Mouse (Mus musculus) heart, embryonic 11.5 days (tissue): ENCODE data around the gene Cobll1. TPM values are rescaled to one million over a fixed set of nuclear protein-coding genes. Genes with fewer than 3 reads are reported as not detected.
"Not testable (repeated sequence)": the region's sequence is repeated elsewhere in the genome, so short reads cannot be mapped to it uniquely, and the experiment has no call there.

ENCODE experiments used
- ATAC-seq: fragments of 200-750 bp; cut with Nextera tagmentation; replicated peaks from 2 replicates; pipeline ENCODE4 v1.8.0; 2017; ENCODE audit warnings: moderate library complexity; ENCODE audit not compliant: insufficient number of reproducible peaks, low FRiP score, low TSS enrichment
- H3K27ac ChIP-seq: fragments of 300-500 bp; sonication (generic); 2 replicates; pipeline ENCODE4 v1.5.1; 2014; ENCODE audit warnings: mild to moderate bottlenecking, low read depth, low read length
- H3K27me3 ChIP-seq: fragments of 300-500 bp; sonication (generic); 2 replicates; pipeline ENCODE4 v1.6.1; 2014; ENCODE audit warnings: mild to moderate bottlenecking, low read length, mixed read lengths; ENCODE audit not compliant: control insufficient read depth, insufficient read depth
- H3K36me3 ChIP-seq: fragments of 300-500 bp; sonication (generic); 2 replicates; pipeline ENCODE4 v1.6.1; 2014; ENCODE audit warnings: mild to moderate bottlenecking, low read length, moderate library complexity, mixed read lengths; ENCODE audit not compliant: control insufficient read depth, insufficient read depth
- H3K4me1 ChIP-seq: fragments of 300-500 bp; sonication (generic); 2 replicates; pipeline ENCODE4 v1.6.1; 2014; ENCODE audit warnings: low read length; ENCODE audit not compliant: control insufficient read depth, insufficient read depth
- H3K4me2 ChIP-seq: fragments of 300-500 bp; sonication (generic); 2 replicates; pipeline ENCODE4 v1.6.1; 2014; ENCODE audit warnings: mild to moderate bottlenecking, moderate library complexity
- H3K4me3 ChIP-seq: fragments of 300-500 bp; sonication (generic); 2 replicates; pipeline ENCODE4 v1.5.1; 2014; ENCODE audit warnings: low read depth, low read length
- H3K9ac ChIP-seq: fragments of 300-500 bp; sonication (generic); 2 replicates; pipeline ENCODE4 v1.6.1; 2014; ENCODE audit warnings: mild to moderate bottlenecking, low read depth, low read length, moderate library complexity
- H3K9me3 ChIP-seq: fragments of 300-500 bp; sonication (generic); replicated peaks from 2 replicates; pipeline ENCODE4 v1.6.1; 2016; ENCODE audit warnings: low read length; ENCODE audit not compliant: control insufficient read depth
- WGBS: fragments of 180-500 bp; shearing (Covaris S2); extraction: QIAGEN DNeasy Blood & Tissue Kit; methylation state at CpG from one replicate; pipeline ENCODE4 v1.1.7; 2014; ENCODE audit not compliant: insufficient replicate concordance; 5-methylcytosine and 5-hydroxymethylcytosine counted together
- polyA plus RNA-seq: library from polyadenylated mRNA; unstranded; fragments of >200 nt; fragmentation: Nextera tagmentation; extraction: Ambion mirVana; gene quantifications from 2 replicates; pipeline ENCODE4 v1.2.1, GENCODE M21; 2014

Cobll1 gene
- polyA plus RNA-seq, 1 experiment from 2014 or later: 9.9 TPM

DNA sequence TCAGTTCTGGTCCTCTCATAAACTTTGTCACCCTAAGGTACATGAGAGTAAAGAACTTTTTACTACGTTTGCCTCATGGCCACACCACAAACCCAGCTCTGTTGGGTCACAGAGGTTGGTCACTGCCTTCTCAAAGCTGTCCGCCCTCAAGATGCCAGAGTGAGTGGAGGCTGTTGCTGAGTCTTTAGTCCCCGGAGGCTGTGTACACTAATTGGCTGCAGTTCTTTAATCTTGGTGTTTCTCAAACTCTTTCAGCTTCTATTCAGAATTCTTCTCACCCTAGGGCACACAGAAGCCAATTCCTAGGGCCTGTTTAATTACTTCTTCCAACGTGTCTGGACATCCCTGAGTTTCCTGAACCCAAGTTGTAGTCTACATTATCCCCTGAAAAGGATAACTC, 28.6 kb upstream of the Cobll1 start:
- Histone ChIP-seq H3K4me1 (peaks cover 3% of the 10 kb centered on the region; the same call in 1 of the 2 replicates), H3K27ac (no peak overlapping the region), H3K9ac (no peak overlapping the region), H3K36me3 (no peaks in the 10 kb centered on the region), H3K27me3 (no peaks in the 10 kb centered on the region), H3K4me3 (no peak overlapping the region), H3K4me2 (no peak overlapping the region), H3K9me3 (no peaks in the 10 kb centered on the region)
- no peak for ATAC-seq
- 65% methylated on average over 4 of the region's 4 CpGs for WGBS

DNA sequence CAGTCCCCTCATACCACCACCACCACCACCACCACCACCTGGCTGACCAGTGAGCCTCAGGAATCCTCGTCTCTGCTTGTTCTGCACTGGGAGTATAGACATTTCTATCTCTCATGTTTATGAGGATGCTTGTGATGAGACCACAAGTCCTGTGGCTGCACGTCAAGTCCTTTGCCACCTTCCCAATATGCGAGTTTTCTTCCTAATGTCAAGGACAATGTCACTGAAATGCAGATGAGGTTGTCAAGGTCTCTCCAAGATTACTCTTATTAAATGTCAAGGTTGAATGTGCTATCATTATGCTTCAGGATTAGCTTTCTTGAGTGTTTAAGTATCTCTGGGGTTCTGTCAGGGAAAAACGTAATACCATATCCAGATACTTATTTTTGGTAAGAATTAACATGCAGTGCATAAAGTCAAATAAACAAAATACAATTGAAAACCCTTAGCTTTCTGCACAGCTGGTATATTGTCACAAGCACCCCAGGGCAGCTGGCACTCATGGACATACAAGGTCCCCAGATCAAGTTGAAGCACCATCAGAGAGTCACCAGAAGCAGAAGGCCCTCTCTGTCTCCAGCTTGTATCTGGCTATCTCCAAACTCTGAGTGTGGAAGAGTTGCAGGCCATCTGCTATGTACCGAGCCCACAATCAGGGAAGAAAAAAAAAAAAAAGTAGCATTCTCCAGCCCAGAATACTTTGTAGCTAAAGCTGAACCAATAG, 27.5 kb upstream of the Cobll1 start:
- Histone ChIP-seq H3K36me3 (no peaks in the 10 kb centered on the region), H3K27me3 (no peaks in the 10 kb centered on the region), H3K4me2 (no peak overlapping the region), H3K9ac (no peak overlapping the region), H3K4me3 (no peak overlapping the region), H3K9me3 (no peaks in the 10 kb centered on the region), H3K27ac (no peak overlapping the region), H3K4me1 (peaks cover 3% of the 10 kb centered on the region; the same call in 1 of the 2 replicates)
- 68% methylated on average over 5 of the region's 5 CpGs for WGBS
- ATAC-seq: no peak

DNA sequence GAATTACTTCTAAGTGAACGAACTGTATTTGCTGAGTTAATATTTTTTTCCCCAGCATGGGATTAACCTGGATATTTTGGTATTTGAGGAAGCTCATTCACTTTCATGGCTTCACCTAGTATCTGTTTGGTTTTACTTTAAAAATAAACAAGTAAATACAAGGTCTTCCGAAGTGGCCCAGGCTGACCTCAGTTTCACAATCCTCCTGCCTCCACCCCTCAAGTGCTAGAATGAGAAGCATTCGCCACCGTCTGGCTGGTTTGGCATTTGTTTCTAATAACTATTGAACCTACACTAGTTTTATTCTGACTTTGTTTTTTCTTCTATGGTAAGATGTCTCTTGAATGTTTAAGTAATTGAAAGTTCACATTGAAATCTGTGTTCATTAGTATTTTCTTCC, 23.0 kb upstream of the Cobll1 start:
- H3K27ac ChIP-seq: no peak overlapping the region
- H3K36me3 ChIP-seq: no peaks in the 10 kb centered on the region
- no peaks in the 10 kb centered on the region for H3K9me3 ChIP-seq
- H3K4me2 ChIP-seq: no peak overlapping the region
- WGBS: 69% methylated on average over 4 of the region's 4 CpGs
- no peak for ATAC-seq
- H3K9ac ChIP-seq: no peak overlapping the region
- no peaks in the 10 kb centered on the region for H3K27me3 ChIP-seq
- H3K4me3 ChIP-seq: no peak overlapping the region
- peaks cover 3% of the 10 kb centered on the region; the same call in 1 of the 2 replicates for H3K4me1 ChIP-seq

DNA sequence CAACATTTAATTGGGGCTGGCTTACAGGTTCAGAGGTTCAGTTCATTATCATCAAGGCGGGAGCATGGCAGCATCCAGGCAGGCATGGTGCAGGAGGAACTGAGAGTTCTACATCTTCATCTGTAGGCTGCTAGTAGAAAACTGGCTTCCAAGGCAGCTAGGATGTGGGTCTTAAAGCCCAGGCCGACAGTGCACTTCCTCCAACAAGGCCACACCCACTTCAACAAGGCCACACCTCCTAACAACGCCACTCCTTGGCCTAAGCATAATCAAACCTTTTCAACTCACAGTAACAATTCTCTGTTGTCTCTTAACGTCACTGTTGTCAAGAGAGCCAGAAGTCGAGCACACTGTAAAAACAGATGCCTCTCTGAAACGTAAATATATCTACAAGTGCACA, 21.6 kb upstream of the Cobll1 start:
- H3K36me3 ChIP-seq, ATAC-seq, H3K9ac ChIP-seq, H3K27ac ChIP-seq, H3K27me3 ChIP-seq, H3K9me3 ChIP-seq, H3K4me2 ChIP-seq, H3K4me1 ChIP-seq, H3K4me3 ChIP-seq: not testable (repeated sequence)
- 64% methylated on average over 6 of the region's 6 CpGs for WGBS

DNA sequence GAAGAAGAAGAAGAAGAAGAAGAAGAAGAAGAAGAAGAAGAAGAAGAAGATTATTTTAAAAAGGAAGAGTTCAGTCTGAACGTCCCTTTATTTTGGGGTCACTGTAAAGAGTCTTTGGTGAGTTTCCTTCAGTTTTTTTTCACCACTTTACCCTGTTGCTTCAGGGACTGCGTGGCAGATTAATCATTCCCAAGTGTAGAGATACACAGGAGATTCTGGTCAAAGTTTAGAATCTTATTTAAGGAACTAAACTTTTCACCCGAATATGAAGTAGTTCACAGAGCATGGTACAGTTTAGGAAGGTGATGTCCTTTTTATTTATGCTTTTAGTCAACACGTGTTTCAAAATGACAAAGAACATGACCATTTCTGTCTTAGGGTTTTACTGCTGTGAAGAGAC, 21.2 kb upstream of the Cobll1 start:
- ATAC-seq: no peak
- Histone ChIP-seq H3K27ac (no peak overlapping the region), H3K4me3 (no peak overlapping the region), H3K4me1 (no peaks in the 10 kb centered on the region), H3K27me3 (no peaks in the 10 kb centered on the region), H3K9me3 (no peaks in the 10 kb centered on the region), H3K36me3 (no peaks in the 10 kb centered on the region), H3K4me2 (no peak overlapping the region), H3K9ac (no peak overlapping the region)
- whole genome bisulfite sequencing: 83% methylated on average over 4 of the region's 4 CpGs

DNA sequence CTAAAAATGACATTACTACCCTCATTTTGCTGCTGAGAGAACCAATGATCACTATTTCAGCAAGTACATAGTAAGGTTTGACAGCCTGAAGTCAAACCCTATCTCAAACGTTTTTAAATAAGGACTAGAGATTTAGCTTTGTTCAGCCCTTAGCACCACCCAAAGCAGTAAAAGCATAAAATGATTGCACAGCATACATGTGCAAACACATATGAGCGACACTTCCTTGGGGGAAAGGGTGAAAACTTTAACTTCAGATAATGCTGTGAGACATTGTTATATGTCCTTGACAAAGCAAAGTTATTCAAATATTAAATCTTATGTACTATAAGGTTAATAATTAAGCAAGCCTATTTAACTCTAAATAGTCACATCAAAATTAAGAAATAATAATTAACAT, 18.2 kb upstream of the Cobll1 start:
- no peaks in the 10 kb centered on the region for H3K4me1 ChIP-seq
- no peaks in the 10 kb centered on the region for H3K9me3 ChIP-seq
- no peaks in the 10 kb centered on the region for H3K27me3 ChIP-seq
- WGBS: 59% methylated on average over 2 of the region's 2 CpGs
- H3K36me3 ChIP-seq: no peaks in the 10 kb centered on the region
- no peak overlapping the region for H3K27ac ChIP-seq
- no peak overlapping the region for H3K4me3 ChIP-seq
- H3K9ac ChIP-seq: no peak overlapping the region
- no peak overlapping the region for H3K4me2 ChIP-seq
- ATAC-seq: no peak

DNA sequence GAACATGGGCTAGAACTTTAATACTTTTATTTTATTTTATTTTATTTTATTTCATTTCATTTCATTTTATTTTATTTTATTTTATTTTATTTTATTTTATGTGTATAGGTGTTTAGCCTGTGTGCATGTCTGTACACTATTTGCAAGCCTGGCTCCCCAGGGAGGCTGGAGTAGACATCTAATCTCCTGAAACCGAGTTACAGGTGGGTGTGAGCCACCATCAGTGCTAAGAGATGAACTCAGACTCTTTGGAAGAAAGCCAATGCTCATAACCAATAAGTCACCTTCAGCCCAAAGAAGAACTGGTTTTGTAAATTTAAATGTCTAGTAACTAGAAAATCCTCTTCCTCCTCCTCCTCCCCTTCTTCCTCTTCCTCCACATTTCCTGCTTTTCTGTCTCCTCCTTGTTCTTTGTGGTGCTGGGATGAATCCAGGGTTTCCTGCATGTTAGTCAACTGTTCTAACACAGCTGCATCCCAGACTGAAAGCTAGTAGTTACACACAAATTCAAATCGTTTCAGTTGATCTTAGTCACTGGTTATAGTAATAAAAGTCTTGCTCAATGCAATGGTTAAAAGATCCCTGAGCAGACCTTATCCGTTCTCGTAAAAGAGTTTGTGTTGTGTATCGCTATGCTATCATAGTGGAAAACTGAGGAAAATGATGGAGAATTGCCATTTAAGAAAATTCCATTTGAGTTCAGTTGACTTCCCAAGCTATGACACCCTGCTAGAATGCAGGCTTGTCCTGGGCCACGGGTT, 17.5 kb upstream of the Cobll1 start:
- H3K27me3 ChIP-seq: no peaks in the 10 kb centered on the region
- H3K4me2 ChIP-seq: no peak overlapping the region
- H3K9ac ChIP-seq: no peak overlapping the region
- WGBS: 72% methylated on average over 6 of the region's 6 CpGs
- H3K4me1 ChIP-seq: no peaks in the 10 kb centered on the region
- H3K9me3 ChIP-seq: no peaks in the 10 kb centered on the region
- no peaks in the 10 kb centered on the region for H3K36me3 ChIP-seq
- H3K4me3 ChIP-seq: no peak overlapping the region
- no peak overlapping the region for H3K27ac ChIP-seq
- no peak for ATAC-seq

DNA sequence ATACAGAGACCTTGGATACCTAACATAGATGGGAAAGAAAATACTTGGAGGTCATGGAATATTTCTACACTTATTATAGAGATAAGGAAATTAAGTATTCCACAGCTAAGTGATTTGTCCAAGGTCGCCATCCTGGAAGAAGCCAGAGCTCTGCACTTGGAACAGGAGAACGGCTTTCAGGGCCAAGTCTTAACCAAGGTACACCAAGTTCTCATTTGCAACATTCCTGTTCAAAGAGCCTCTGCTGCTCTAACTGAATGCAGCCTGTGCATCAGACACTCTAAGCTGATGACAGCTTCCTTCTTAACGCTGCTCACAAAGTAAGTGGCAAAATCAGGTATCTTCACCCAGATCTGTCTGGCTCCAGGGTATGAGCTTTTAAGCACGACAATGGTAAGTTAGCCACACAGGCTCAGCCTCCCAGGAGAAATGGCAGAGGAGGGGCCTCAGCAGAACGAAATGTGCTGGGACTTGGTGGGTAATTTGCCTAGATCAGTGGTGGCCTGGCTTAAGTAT, 11.4 kb upstream of the Cobll1 start:
- Histone ChIP-seq H3K27ac (peak overlapping the region; percentile 5; the same call in 1 of the 2 replicates), H3K4me2 (peak overlapping the region; percentile 10; the same call in 1 of the 2 replicates), H3K4me1 (no peaks in the 10 kb centered on the region; the same call in 1 of the 2 replicates), H3K36me3 (no peaks in the 10 kb centered on the region), H3K9ac (no peak overlapping the region), H3K4me3 (no peak overlapping the region), H3K9me3 (no peaks in the 10 kb centered on the region), H3K27me3 (no peaks in the 10 kb centered on the region)
- 18% methylated on average over 5 of the region's 5 CpGs for WGBS
- ATAC-seq: no peak
